Mouse (Mus musculus): ENCODE measurements at regions not wholly inside any gene's neighbourhood (a gene's known extent, or its start where the extent isn't known, plus 50 kb on each side); places are given as distances from the start of the nearest gene placed in this dataset.

DNA sequence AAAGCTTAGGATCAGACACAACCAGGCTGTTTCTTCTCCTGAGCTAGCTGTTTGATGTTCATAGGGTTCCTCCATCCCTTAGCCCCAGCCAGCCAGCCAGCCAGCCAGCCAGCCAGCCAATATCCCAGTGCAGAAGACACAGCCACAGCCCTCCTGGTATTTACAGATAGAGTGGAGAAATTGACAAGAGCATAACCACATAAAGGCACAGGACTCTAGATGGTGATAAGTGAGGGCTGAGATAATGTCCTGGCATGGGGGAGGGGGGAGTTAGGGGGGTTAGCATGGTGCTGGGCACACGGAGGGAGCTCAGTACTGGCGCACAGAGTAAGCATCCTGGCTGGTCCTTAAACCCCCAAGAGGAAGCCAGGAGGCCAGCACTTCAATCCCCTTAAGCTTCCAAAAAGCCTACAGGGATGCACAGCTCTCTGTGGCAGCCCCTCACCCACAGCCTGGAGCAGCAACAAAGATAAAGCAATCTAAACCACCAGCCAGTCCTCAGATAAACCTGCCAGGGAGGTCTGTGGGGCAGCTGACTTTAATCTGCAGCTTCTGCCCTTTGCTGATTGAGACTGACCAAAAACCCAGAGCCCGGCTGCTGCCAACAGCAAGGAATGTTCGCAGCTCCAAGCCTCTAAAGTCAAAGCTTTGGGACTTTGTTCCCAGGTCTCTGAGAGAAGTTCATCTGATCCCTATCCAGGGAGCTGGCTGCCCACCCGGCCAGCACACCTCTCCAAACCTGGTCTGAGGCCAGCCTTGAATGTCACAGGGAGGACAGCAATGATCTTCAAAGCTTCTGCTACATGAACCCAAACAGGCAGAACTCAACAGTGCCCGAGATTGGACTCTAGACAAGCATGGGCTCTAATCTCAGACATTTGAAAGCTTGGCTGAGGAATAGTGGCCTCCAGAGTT, 124.9 kb downstream of the Utp6 start:
- Histone ChIP-seq H3K9me3 (ENCODE audit: control insufficient read depth, low read length) (no peaks in the 10 kb centered on the region), H3K4me1 (ENCODE audit: control insufficient read depth in 2 of 2, insufficient read depth in 2 of 2, low read length in 2 of 2) (peaks cover 12 to 16% of the 10 kb centered on the region in 2 experiments), H3K27me3 (ENCODE audit: control insufficient read depth, insufficient read depth, low read length) (no peaks in the 10 kb centered on the region), H3K4me2 (ENCODE audit: low read length) (peak overlapping the region; percentile 21; the same call in 1 of the 2 replicates), H3K4me3 (ENCODE audit: control insufficient read depth in 1 of 2, insufficient read depth in 1 of 2, low read depth in 1 of 2, low read length in 2 of 2) (no peak overlapping the region), H3K9ac (ENCODE audit: low read length) (no peak overlapping the region), H3K36me3 (ENCODE audit: control insufficient read depth, insufficient read depth, low read length) (no peaks in the 10 kb centered on the region), H3K27ac (replicated peaks in 1 of 2; ENCODE audit: control insufficient read depth in 1 of 2, insufficient read depth in 1 of 2, low read depth in 2 of 2, low read length in 2 of 2) (peak overlapping the region in 1 of 2 experiments; percentile 61; a peak in 2 of 4 replicates)
- ATAC-seq (ENCODE audit: insufficient number of reproducible peaks, insufficient read depth, low FRiP score, low read depth), result peak; percentile 20; the same call in 1 of the 2 replicates
- 11% methylated on average over 6 of the region's 6 CpGs for WGBS

DNA sequence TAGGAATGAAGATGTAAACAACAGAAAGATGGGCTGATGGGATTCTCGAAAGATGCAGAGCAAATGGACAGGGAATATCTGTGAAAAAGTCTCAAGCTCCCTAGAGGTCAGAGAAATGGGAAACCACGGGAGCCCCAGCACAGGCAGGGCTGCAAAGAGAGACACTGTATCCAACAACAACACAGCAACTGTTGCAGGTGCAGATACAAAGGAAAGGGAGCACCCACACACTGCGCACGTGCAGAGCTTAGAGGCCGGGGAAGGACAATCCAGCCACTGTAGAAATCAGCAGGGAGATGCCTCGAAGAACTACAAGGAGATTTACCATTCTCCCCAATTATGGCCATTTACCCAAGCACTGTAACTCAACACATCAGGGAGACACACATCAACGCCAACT, 126.3 kb downstream of the Utp6 start:
- no peaks in the 10 kb centered on the region for H3K27me3 ChIP-seq (ENCODE audit: control insufficient read depth, insufficient read depth, low read length)
- no peaks in the 10 kb centered on the region for H3K36me3 ChIP-seq (ENCODE audit: control insufficient read depth, insufficient read depth, low read length)
- peaks cover 12 to 16% of the 10 kb centered on the region in 2 experiments for H3K4me1 ChIP-seq (ENCODE audit: control insufficient read depth in 2 of 2, insufficient read depth in 2 of 2, low read length in 2 of 2)
- no peak overlapping the region for H3K9ac ChIP-seq (ENCODE audit: low read length)
- H3K27ac ChIP-seq (replicated peaks in 1 of 2; ENCODE audit: control insufficient read depth in 1 of 2, insufficient read depth in 1 of 2, low read depth in 2 of 2, low read length in 2 of 2), result no peak overlapping the region
- H3K9me3 ChIP-seq (ENCODE audit: control insufficient read depth, low read length), result no peaks in the 10 kb centered on the region
- no peak for ATAC-seq (ENCODE audit: insufficient number of reproducible peaks, insufficient read depth, low FRiP score, low read depth)
- 87% methylated on average over 7 of the region's 7 CpGs for WGBS
- H3K4me2 ChIP-seq (ENCODE audit: low read length), result no peak overlapping the region
- no peak overlapping the region for H3K4me3 ChIP-seq (ENCODE audit: control insufficient read depth in 1 of 2, insufficient read depth in 1 of 2, low read depth in 1 of 2, low read length in 2 of 2)

GRCm38 (mm10) chr11:79833817-79834216, 128.4 kb downstream of the Utp6 start:
- no peak for ATAC-seq (ENCODE audit: insufficient number of reproducible peaks, insufficient read depth, low FRiP score, low read depth)
- Histone ChIP-seq H3K27ac (replicated peaks in 1 of 2; ENCODE audit: control insufficient read depth in 1 of 2, insufficient read depth in 1 of 2, low read depth in 2 of 2, low read length in 2 of 2) (no peak overlapping the region), H3K4me1 (ENCODE audit: control insufficient read depth in 2 of 2, insufficient read depth in 2 of 2, low read length in 2 of 2) (peaks cover 9 to 13% of the 10 kb centered on the region in 2 experiments), H3K27me3 (ENCODE audit: control insufficient read depth, insufficient read depth, low read length) (no peaks in the 10 kb centered on the region), H3K4me2 (ENCODE audit: low read length) (no peak overlapping the region), H3K9me3 (ENCODE audit: control insufficient read depth, low read length) (no peaks in the 10 kb centered on the region), H3K36me3 (ENCODE audit: control insufficient read depth, insufficient read depth, low read length) (no peaks in the 10 kb centered on the region), H3K4me3 (ENCODE audit: control insufficient read depth in 1 of 2, insufficient read depth in 1 of 2, low read depth in 1 of 2, low read length in 2 of 2) (no peak overlapping the region), H3K9ac (ENCODE audit: low read length) (no peak overlapping the region)
- WGBS, result 69% methylated on average over 2 of the region's 2 CpGs

DNA sequence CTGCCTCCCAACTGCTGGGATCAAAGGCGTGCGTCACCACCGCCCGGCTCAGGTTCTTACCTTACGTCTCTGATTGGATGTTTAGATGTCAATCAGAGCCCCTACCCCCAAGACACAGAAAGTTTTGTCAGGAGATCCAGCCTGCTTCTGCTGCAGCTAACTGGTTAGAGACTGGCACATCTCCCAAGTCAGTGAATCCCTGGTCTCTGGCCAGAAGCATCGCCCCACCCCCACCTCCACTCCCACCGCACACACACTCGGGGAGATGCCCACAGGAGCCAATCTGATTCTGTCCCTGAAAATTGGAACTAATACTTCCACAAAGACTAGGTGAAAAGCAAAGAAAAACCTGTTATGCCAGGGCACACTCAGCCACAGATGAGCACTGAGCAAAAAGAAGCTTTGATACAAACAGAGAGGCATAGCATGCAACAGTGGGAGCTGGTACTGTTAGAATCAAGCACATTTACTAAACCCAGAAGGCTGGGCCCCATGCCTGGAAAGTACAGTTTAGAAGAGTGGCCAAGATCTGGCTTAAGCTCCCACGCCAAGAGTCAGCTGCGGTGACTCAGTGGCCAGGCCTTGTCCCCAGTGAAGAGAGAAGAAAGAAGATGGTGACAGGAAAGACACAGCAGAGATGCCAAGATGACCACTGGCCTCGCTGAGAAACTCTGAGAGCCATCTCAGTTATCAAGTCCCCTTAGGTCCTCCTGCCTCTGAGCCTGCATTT, 130.4 kb downstream of the Utp6 start:
- Histone ChIP-seq H3K9ac (ENCODE audit: low read length) (no peak overlapping the region), H3K9me3 (ENCODE audit: control insufficient read depth, low read length) (no peaks in the 10 kb centered on the region), H3K27me3 (ENCODE audit: control insufficient read depth, insufficient read depth, low read length) (no peaks in the 10 kb centered on the region), H3K4me3 (ENCODE audit: control insufficient read depth in 1 of 2, insufficient read depth in 1 of 2, low read depth in 1 of 2, low read length in 2 of 2) (no peak overlapping the region), H3K27ac (replicated peaks in 1 of 2; ENCODE audit: control insufficient read depth in 1 of 2, insufficient read depth in 1 of 2, low read depth in 2 of 2, low read length in 2 of 2) (no peak overlapping the region), H3K36me3 (ENCODE audit: control insufficient read depth, insufficient read depth, low read length) (no peaks in the 10 kb centered on the region), H3K4me1 (ENCODE audit: control insufficient read depth in 2 of 2, insufficient read depth in 2 of 2, low read length in 2 of 2) (peaks cover 0 to under 1% of the 10 kb centered on the region in 2 experiments; a peak in 1 of 4 replicates), H3K4me2 (ENCODE audit: low read length) (no peak overlapping the region)
- 86% methylated on average over 11 of the region's 11 CpGs for WGBS
- ATAC-seq (ENCODE audit: insufficient number of reproducible peaks, insufficient read depth, low FRiP score, low read depth), result no peak

GRCm38 (mm10) chr11:79830567-79831055, 131.6 kb downstream of the Utp6 start:
- Histone ChIP-seq H3K9ac (ENCODE audit: low read length) (no peak overlapping the region), H3K4me3 (ENCODE audit: control insufficient read depth in 1 of 2, insufficient read depth in 1 of 2, low read depth in 1 of 2, low read length in 2 of 2) (no peak overlapping the region), H3K4me2 (ENCODE audit: low read length) (no peak overlapping the region), H3K27me3 (ENCODE audit: control insufficient read depth, insufficient read depth, low read length) (no peaks in the 10 kb centered on the region), H3K4me1 (ENCODE audit: control insufficient read depth in 2 of 2, insufficient read depth in 2 of 2, low read length in 2 of 2) (peaks cover 0 to 1% of the 10 kb centered on the region in 2 experiments; a peak in 2 of 4 replicates), H3K36me3 (ENCODE audit: control insufficient read depth, insufficient read depth, low read length) (no peaks in the 10 kb centered on the region), H3K9me3 (ENCODE audit: control insufficient read depth, low read length) (no peaks in the 10 kb centered on the region), H3K27ac (replicated peaks in 1 of 2; ENCODE audit: control insufficient read depth in 1 of 2, insufficient read depth in 1 of 2, low read depth in 2 of 2, low read length in 2 of 2) (no peak overlapping the region)
- WGBS, result 83% methylated on average over 5 of the region's 5 CpGs
- no peak for ATAC-seq (ENCODE audit: insufficient number of reproducible peaks, insufficient read depth, low FRiP score, low read depth)

GRCm38 (mm10) chr11:79827034-79827433, 135.2 kb downstream of the Utp6 start:
- Histone ChIP-seq H3K9ac (ENCODE audit: low read length) (no peak overlapping the region), H3K36me3 (ENCODE audit: control insufficient read depth, insufficient read depth, low read length) (no peaks in the 10 kb centered on the region), H3K4me1 (ENCODE audit: control insufficient read depth in 2 of 2, insufficient read depth in 2 of 2, low read length in 2 of 2) (peaks cover 7 to 9% of the 10 kb centered on the region in 2 experiments; a peak in 3 of 4 replicates), H3K4me2 (ENCODE audit: low read length) (no peak overlapping the region), H3K4me3 (ENCODE audit: control insufficient read depth in 1 of 2, insufficient read depth in 1 of 2, low read depth in 1 of 2, low read length in 2 of 2) (no peak overlapping the region), H3K9me3 (ENCODE audit: control insufficient read depth, low read length) (no peaks in the 10 kb centered on the region), H3K27me3 (ENCODE audit: control insufficient read depth, insufficient read depth, low read length) (no peaks in the 10 kb centered on the region), H3K27ac (replicated peaks in 1 of 2; ENCODE audit: control insufficient read depth in 1 of 2, insufficient read depth in 1 of 2, low read depth in 2 of 2, low read length in 2 of 2) (no peak overlapping the region)
- WGBS, result 92% methylated on average over 3 of the region's 3 CpGs
- no peak for ATAC-seq (ENCODE audit: insufficient number of reproducible peaks, insufficient read depth, low FRiP score, low read depth)

GRCm38 (mm10) chr11:79825881-79826280, 136.3 kb downstream of the Utp6 start:
- Histone ChIP-seq H3K9me3 (ENCODE audit: control insufficient read depth, low read length) (no peaks in the 10 kb centered on the region), H3K27me3 (ENCODE audit: control insufficient read depth, insufficient read depth, low read length) (no peaks in the 10 kb centered on the region), H3K27ac (replicated peaks in 1 of 2; ENCODE audit: control insufficient read depth in 1 of 2, insufficient read depth in 1 of 2, low read depth in 2 of 2, low read length in 2 of 2) (no peak overlapping the region), H3K36me3 (ENCODE audit: control insufficient read depth, insufficient read depth, low read length) (no peaks in the 10 kb centered on the region), H3K9ac (ENCODE audit: low read length) (no peak overlapping the region), H3K4me2 (ENCODE audit: low read length) (no peak overlapping the region), H3K4me1 (ENCODE audit: control insufficient read depth in 2 of 2, insufficient read depth in 2 of 2, low read length in 2 of 2) (peaks cover 7 to 9% of the 10 kb centered on the region in 2 experiments; a peak in 3 of 4 replicates), H3K4me3 (ENCODE audit: control insufficient read depth in 1 of 2, insufficient read depth in 1 of 2, low read depth in 1 of 2, low read length in 2 of 2) (no peak overlapping the region)
- ATAC-seq (ENCODE audit: insufficient number of reproducible peaks, insufficient read depth, low FRiP score, low read depth), result no peak
- WGBS, result 72% methylated on average over 4 of the region's 4 CpGs

Measured in heart, embryonic 14.5 days (tissue).